Mouse (Mus musculus): ENCODE results near the gene Frmd4a. TPM values are rescaled to one million over a fixed set of nuclear protein-coding genes. Genes with fewer than 3 reads are reported as not detected.
"Not testable (repeated sequence)": the region's sequence is repeated elsewhere in the genome, so short reads cannot be mapped to it uniquely, and the experiment has no call there.

Gene Frmd4a
- polyA plus RNA-seq, 1 experiment from 2014 or later: 35.9 TPM

GRCm38 (mm10) chr2:4550017-4550763 is 532.7 kb downstream of the Frmd4a start:
- peaks cover 11% of the 10 kb centered on the region; the same call in 1 of the 2 replicates for H3K36me3 ChIP-seq
- no peak overlapping the region for H3K4me3 ChIP-seq (replicated peaks)
- H3K4me2 ChIP-seq: no peak overlapping the region
- 79% methylated on average over 10 of the region's 10 CpGs for WGBS
- H3K27ac ChIP-seq: peak overlapping the region; percentile 47
- ATAC-seq (replicated peaks; ENCODE audit: low FRiP score): no peak
- no peaks in the 10 kb centered on the region for H3K9me3 ChIP-seq (replicated peaks)
- peaks cover 49% of the 10 kb centered on the region for H3K4me1 ChIP-seq
- H3K27me3 ChIP-seq: no peaks in the 10 kb centered on the region
- H3K9ac ChIP-seq: no peak overlapping the region

DNA sequence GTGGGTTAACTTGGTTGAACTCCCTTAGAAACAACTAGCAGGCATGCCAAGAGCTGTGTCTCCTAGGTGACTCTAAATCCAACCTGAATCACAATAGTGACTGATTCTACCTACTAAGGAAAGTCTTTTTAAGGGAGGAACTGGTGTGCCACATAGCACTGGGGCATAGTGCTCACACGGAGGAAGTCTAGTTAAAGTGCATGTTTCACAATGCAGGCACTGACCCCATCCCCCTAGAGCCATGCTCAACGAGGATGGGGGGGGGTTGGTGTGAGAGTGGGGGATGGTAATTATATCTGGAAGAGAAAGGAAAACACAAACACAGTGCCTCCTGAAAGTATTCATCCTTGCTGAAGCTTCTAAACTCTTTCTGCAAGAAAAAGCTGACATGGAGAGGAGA is 533.9 kb downstream of the Frmd4a start:
- Histone ChIP-seq H3K27ac (no peak overlapping the region; the same call in 1 of the 2 replicates), H3K9me3 (replicated peaks) (no peaks in the 10 kb centered on the region), H3K4me2 (no peak overlapping the region), H3K4me3 (replicated peaks) (no peak overlapping the region), H3K9ac (no peak overlapping the region), H3K4me1 (peaks cover 55% of the 10 kb centered on the region), H3K36me3 (peaks cover 7% of the 10 kb centered on the region; the same call in 1 of the 2 replicates), H3K27me3 (no peaks in the 10 kb centered on the region)
- 25% methylated on average over 2 of the region's 2 CpGs for WGBS
- ATAC-seq (replicated peaks; ENCODE audit: low FRiP score): no peak

DNA sequence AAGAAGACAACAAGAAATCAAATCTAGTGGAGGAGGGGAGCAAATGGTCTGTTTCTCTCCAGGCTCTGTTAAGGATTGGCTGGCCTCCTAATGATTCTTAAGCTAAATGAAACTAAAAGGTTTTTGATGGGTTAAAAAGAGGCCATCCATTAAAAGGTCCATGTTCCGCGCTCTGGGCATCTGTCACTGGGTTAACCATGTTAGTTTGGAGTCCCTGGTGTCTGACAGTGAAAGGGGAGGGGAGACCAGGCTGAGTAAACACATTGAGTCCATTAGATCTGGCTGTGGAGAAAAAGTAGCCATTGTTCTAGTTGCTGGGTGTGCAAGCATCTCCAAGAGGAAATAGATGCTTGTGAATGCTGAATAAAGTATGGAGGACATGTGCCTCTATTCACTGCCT is 534.3 kb downstream of the Frmd4a start:
- WGBS: 74% methylated on average over 2 of the region's 2 CpGs

GRCm38 (mm10) chr2:4552486-4552885 is 535.0 kb downstream of the Frmd4a start:
- no peak for ATAC-seq (replicated peaks; ENCODE audit: low FRiP score)
- Histone ChIP-seq H3K36me3 (peaks cover 7% of the 10 kb centered on the region; the same call in 1 of the 2 replicates), H3K9ac (no peak overlapping the region), H3K27ac (no peak overlapping the region), H3K4me1 (peaks cover 55% of the 10 kb centered on the region), H3K9me3 (replicated peaks) (no peaks in the 10 kb centered on the region), H3K4me3 (replicated peaks) (no peak overlapping the region), H3K4me2 (no peak overlapping the region), H3K27me3 (no peaks in the 10 kb centered on the region)
- WGBS: 90% methylated on average over 4 of the region's 4 CpGs

More for the DNA sequence above, 534.3 kb downstream of the Frmd4a start:
- no peak overlapping the region for H3K4me2 ChIP-seq
- H3K4me1 ChIP-seq: peaks cover 55% of the 10 kb centered on the region
- ATAC-seq (replicated peaks; ENCODE audit: low FRiP score): no peak
- H3K9ac ChIP-seq: no peak overlapping the region
- no peak overlapping the region for H3K4me3 ChIP-seq (replicated peaks)
- H3K9me3 ChIP-seq (replicated peaks): no peaks in the 10 kb centered on the region
- no peaks in the 10 kb centered on the region for H3K27me3 ChIP-seq
- peaks cover 7% of the 10 kb centered on the region; the same call in 1 of the 2 replicates for H3K36me3 ChIP-seq
- no peak overlapping the region; the same call in 1 of the 2 replicates for H3K27ac ChIP-seq

GRCm38 (mm10) chr2:4555221-4555631 is 537.7 kb downstream of the Frmd4a start:
- Histone ChIP-seq H3K27ac (peak overlapping the region; percentile 76), H3K4me2 (no peak overlapping the region), H3K9me3 (replicated peaks) (no peaks in the 10 kb centered on the region), H3K27me3 (no peaks in the 10 kb centered on the region), H3K9ac (no peak overlapping the region), H3K4me3 (replicated peaks) (no peak overlapping the region), H3K4me1 (peaks cover 58% of the 10 kb centered on the region), H3K36me3 (peaks cover 7% of the 10 kb centered on the region; the same call in 1 of the 2 replicates)
- ATAC-seq (replicated peaks; ENCODE audit: low FRiP score): no peak
- 23% methylated on average over 7 of the region's 7 CpGs for WGBS

DNA sequence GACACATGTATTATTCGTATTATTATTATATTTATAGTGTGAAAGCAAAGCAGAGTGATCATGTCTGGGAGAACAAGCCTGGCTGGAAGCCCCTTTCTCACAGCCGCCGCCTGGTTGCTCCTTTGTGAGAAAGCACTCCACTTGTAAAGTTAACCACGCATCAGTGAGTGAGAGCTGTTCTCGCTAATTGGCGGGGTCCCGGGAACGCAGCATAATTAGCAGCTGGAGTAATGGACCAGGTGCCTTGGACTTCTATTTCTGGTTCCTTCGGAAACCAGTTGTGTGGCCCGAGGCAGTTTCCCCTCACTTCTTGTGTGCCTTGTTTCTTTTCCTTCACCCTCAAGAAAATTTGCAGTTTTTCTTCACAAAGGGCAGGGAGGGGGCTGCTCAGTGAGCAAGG is 538.7 kb downstream of the Frmd4a start:
- no peaks in the 10 kb centered on the region for H3K27me3 ChIP-seq
- no peak overlapping the region for H3K4me3 ChIP-seq (replicated peaks)
- no peaks in the 10 kb centered on the region for H3K9me3 ChIP-seq (replicated peaks)
- H3K4me1 ChIP-seq: peaks cover 62% of the 10 kb centered on the region
- peak overlapping the region; percentile 76 for H3K27ac ChIP-seq
- WGBS: 34% methylated on average over 10 of the region's 10 CpGs
- H3K36me3 ChIP-seq: peaks cover 3% of the 10 kb centered on the region; the same call in 1 of the 2 replicates
- no peak for ATAC-seq (replicated peaks; ENCODE audit: low FRiP score)
- H3K9ac ChIP-seq: no peak overlapping the region
- peak overlapping the region; percentile 13; the same call in 1 of the 2 replicates for H3K4me2 ChIP-seq

GRCm38 (mm10) chr2:4557028-4557427 is 539.5 kb downstream of the Frmd4a start:
- Histone ChIP-seq H3K9ac (no peak overlapping the region), H3K36me3 (no peaks in the 10 kb centered on the region), H3K9me3 (replicated peaks) (no peaks in the 10 kb centered on the region), H3K4me3 (replicated peaks) (no peak overlapping the region), H3K27me3 (no peaks in the 10 kb centered on the region), H3K27ac (peak overlapping the region; percentile 98), H3K4me1 (peaks cover 63% of the 10 kb centered on the region), H3K4me2 (peak overlapping the region; percentile 13; the same call in 1 of the 2 replicates)
- 19% methylated on average over 4 of the region's 4 CpGs for whole genome bisulfite sequencing
- no peak for ATAC-seq (replicated peaks; ENCODE audit: low FRiP score)

GRCm38 (mm10) chr2:4557466-4557865 is 539.9 kb downstream of the Frmd4a start:
- Histone ChIP-seq H3K27me3 (no peaks in the 10 kb centered on the region), H3K9me3 (replicated peaks) (no peaks in the 10 kb centered on the region), H3K4me1 (peaks cover 67% of the 10 kb centered on the region), H3K9ac (no peak overlapping the region), H3K36me3 (no peaks in the 10 kb centered on the region), H3K4me3 (replicated peaks) (no peak overlapping the region), H3K4me2 (no peak overlapping the region; the same call in 1 of the 2 replicates), H3K27ac (peak overlapping the region; percentile 98)
- WGBS: 41% methylated on average over 4 of the region's 4 CpGs
- ATAC-seq (replicated peaks; ENCODE audit: low FRiP score): no peak

- Histone ChIP-seq H3K4me1 (peaks cover 77% of the 10 kb centered on the region), H3K36me3 (no peaks in the 10 kb centered on the region), H3K4me2 (peak overlapping the region; percentile 71), H3K9ac (peak overlapping the region; percentile 51), H3K4me3 (replicated peaks) (peak overlapping the region; percentile 56), H3K27ac (peak overlapping the region; percentile 98), H3K9me3 (replicated peaks) (no peaks in the 10 kb centered on the region), H3K27me3 (no peaks in the 10 kb centered on the region)
- 14% methylated on average over 8 of the region's 8 CpGs for WGBS
- ATAC-seq (replicated peaks; ENCODE audit: low FRiP score): no peak
These were observed 541.2 kb downstream of the Frmd4a start for GRCm38 (mm10) chr2:4558651-4559203.

DNA sequence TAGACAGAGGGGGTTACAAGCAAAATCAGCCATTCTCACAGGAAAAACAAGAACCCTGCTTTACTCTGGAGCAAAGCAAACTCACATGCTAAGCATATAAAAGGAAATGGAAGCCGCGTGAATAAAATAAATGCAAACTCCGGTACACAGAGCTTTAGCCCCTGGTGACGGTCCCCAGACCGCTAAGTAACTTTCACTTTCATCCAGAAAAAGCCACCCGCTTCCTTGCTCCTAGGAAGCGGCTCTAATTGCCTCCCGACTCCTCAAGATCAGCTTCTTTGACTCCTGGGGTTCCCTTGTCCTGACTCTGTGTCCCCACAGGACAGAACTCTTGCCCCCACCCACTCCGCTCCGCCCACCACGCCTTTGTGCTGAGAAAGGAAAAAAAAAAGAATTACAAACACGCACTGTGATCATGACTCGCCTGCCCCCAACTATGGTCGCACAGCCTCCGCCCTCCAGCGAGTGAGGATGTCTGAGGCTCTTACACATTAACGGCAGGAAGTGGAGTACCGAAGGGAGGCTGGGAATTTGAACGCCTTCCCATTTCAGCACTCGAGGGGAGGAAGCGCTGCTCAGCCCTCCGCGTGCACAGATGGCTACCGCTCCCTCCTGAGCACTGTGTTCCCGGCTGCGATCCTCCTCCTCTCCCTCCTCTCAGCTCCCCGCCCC is 541.8 kb downstream of the Frmd4a start:
- Histone ChIP-seq H3K9ac (peak overlapping the region; percentile 51), H3K4me1 (peaks cover 81% of the 10 kb centered on the region), H3K4me2 (peak overlapping the region; percentile 71), H3K27me3 (no peaks in the 10 kb centered on the region), H3K9me3 (replicated peaks) (no peaks in the 10 kb centered on the region), H3K36me3 (0 out of 2 replicates have a peak, but pooled peaks cover 2% of the 10 kb centered on the region), H3K27ac (peak overlapping the region; percentile 98), H3K4me3 (replicated peaks) (peak overlapping the region; percentile 56)
- ATAC-seq (replicated peaks; ENCODE audit: low FRiP score): peak; percentile 89
- 0% methylated on average over 26 of the region's 27 CpGs for WGBS

GRCm38 (mm10) chr2:4559883-4560247 is 542.3 kb downstream of the Frmd4a start:
- Histone ChIP-seq H3K4me2 (peak overlapping the region; percentile 71), H3K4me1 (peaks cover 83% of the 10 kb centered on the region), H3K27ac (peak overlapping the region; percentile 98), H3K36me3 (0 out of 2 replicates have a peak, but pooled peaks cover 6% of the 10 kb centered on the region), H3K4me3 (replicated peaks) (peak overlapping the region; percentile 56), H3K27me3 (no peaks in the 10 kb centered on the region), H3K9ac (peak overlapping the region; percentile 51), H3K9me3 (replicated peaks) (no peaks in the 10 kb centered on the region)
- under 1% methylated on average over 8 of the region's 8 CpGs for WGBS
- ATAC-seq (replicated peaks; ENCODE audit: low FRiP score): peak; percentile 38

DNA sequence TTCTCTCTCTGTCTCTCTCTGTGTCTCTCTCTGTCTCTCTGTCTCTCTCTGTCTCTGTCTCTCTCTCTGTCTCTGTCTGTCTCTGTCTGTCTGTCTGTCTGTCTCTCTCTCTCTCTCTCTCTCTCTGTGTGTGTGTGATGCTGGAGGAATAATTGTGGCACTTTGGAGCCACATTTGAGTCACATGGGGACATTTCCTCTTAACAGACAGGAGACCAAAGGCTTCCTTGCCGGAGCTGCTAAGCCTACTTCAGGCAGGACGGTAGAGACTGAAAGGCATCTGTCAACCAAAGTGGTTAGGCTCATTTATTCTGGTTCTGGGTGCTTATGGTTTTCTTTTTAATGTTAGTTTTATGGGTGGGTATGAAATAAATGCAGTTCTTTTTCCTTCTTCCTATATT is 543.0 kb downstream of the Frmd4a start:
- H3K36me3 ChIP-seq; H3K9me3 ChIP-seq (replicated peaks); H3K27me3 ChIP-seq; ATAC-seq (replicated peaks; ENCODE audit: low FRiP score): not testable (repeated sequence)
- peak overlapping the region; percentile 71 for H3K4me2 ChIP-seq
- peak overlapping the region; percentile 51 for H3K9ac ChIP-seq
- peak overlapping the region; percentile 56 for H3K4me3 ChIP-seq (replicated peaks)
- H3K27ac ChIP-seq: peak overlapping the region; percentile 98
- H3K4me1 ChIP-seq: peaks cover 81% of the 10 kb centered on the region
- WGBS: 6% methylated on average over 2 of the region's 2 CpGs
